Mouse (Mus musculus) adrenal gland, postnatal 10 days (tissue): ENCODE results near the gene Gbp6. TPM values are rescaled to one million over a fixed set of nuclear protein-coding genes. Genes with fewer than 3 reads are reported as not detected.
"Not testable (repeated sequence)": the region's sequence is repeated elsewhere in the genome, so short reads cannot be mapped to it uniquely, and the experiment has no call there.

Experiments used
- DNase-seq: peaks from one replicate; pipeline ENCODE4 v3.0.0; 2021; ENCODE audit warnings: mixed read lengths
- long read RNA-seq, 2 experiments: library from polyadenylated mRNA; stranded (forward); transcript quantifications; one replicate each; pipeline ENCODE4 v2.0.0; 2021
- total RNA-seq, 2 experiments: library from RNA; stranded (reverse); gene quantifications; 2 replicates each; pipeline ENCODE4 v1.2.3; 2021

The Gbp6 gene
- total RNA-seq = 1 to 10 TPM; 6.3 to 7.6 TPM
- long read RNA-seq, experiment 1, partial matches to known transcripts = 1 of 7 reads
- long read RNA-seq, experiment 1, other reads (novel, unspliced or antisense) = 2 of 7 reads
- long read RNA-seq, experiment 2, partial matches to known transcripts = 0 of 2 reads
- long read RNA-seq, experiment 2, other reads (novel, unspliced or antisense) = 0 of 2 reads

DNA sequence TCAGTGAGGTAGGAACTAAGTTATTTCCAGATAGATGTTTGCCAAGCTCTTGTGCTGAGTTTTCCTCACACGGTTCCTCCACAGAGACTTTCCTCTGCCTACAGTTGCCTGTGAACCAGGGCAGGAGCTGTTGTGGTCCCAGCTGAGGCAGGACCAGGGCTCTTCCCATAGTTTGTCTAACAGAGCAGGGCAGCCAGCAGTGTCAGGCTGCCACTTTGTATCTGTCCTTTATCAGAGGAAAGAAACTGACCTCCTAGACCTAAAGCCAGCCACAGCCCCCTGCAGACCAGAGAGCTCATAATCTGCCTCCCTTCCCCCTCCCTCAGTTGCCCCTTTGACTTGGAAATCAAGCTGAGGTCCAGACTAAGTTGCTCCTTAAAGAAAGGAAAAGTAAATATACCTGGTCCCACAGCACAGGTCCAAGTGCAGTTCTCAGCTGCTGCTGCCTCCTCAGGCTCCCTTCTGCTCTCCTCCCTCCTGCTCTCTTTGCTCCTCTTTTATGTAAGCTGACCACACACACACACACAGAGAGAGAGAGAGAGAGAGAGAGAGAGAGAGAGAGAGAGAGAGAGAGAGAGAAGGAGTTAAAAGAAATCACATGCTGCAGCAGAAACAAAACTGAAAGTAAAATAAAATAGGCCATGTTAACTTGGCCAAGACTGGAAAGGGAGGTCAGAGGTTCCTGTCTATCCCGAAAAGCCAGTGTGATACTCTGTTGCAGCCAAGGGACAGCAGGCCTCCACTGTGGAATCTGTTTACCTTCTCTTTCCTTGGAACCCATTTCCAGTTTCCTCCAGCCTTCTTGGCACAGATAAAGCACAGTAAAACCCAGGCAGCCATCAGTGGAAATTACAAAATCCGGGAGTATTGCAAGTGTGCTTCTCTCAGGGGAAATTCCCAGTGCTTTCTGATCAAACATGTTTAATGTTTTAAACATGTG, at the start of gene Gbp6, which contains the start of gene Gm43302:
TSS of gene Gbp6 (minus strand) at position 473 of the 940 bp plus-strand sequence.
TSS of gene Gm43302 (minus strand) at position 470 of the 940 bp plus-strand sequence.
- DNase-seq = peak; percentile 53

DNA sequence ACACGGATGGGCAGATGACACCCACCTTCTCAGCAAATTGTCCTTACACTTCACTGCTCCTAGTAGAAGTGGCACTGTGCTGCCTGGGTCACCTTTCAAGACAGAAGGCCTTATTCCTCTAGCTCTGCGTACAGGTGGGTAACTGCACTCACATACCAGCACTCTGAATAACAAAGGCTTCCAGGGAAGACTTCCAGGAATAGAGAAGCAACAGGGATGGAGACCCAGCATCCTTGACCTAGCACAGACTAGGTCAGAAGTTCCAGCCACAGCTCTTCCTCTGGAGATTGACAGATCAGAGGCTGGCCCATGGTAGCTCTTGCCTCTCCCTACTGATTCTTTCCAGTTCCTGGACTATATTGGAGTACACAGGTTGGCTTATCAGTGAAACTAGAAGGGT, 47.8 kb upstream of the Gbp6 start:
- no peak for DNase-seq

DNA sequence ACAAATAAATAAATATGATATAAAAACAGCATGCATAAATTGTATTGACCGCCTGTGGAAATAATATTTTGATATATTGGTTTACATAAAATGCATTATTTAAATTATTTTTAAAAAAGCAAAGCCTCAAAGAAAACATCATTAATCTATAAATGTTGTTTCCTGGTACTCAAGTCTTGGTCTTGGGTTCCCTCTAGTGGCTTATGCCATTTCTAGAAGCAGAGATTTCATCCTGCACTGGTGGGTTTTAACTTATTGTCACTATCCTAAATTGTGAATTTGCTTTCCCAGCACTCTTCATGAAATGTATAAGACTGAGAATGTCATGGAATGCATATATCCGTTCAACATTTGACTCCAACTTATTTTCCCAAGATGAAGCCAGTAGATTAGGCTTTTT, 29.0 kb upstream of the Gbp6 start:
- DNase-seq = peak; percentile 16

DNA sequence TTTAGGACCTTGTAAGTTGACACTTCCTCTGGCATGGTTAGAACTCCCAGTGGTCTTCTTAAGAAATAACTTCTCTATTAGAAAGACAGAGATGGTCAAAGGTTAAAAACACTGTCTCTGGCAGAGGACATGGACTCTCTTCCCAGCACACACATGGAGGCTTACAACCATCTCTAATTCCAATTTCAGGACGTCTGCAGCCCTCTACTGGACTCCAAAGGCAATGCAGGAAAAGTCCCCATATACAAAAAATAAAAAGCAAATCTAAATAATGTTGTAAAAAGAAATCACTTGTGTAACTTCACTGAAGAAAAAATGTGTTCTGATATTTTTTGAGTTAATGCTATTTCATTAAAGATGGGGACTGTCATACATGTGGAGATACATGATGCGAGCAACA, 17.4 kb upstream of the Gbp6 start:
- no peak for DNase-seq

DNA sequence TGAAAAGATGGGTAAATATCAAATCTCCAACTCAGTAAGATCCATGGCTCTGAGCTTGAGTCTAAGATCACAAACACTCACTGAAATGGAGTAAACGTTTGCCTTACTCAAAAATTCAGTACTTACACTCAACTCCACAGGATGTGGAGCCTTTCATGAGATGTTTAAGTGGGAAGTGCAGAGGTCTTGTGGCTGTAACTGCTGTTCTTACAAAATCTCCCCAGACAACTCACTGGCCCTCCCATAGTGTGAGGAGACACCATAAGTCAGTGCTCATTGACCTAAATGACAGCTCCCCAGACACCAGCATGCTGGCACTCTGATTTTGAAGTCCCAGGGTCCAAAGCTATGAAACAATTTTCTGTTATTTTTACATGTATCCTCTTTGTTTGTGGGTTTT, 15.7 kb upstream of the Gbp6 start:
- DNase-seq = not testable (repeated sequence)

DNA sequence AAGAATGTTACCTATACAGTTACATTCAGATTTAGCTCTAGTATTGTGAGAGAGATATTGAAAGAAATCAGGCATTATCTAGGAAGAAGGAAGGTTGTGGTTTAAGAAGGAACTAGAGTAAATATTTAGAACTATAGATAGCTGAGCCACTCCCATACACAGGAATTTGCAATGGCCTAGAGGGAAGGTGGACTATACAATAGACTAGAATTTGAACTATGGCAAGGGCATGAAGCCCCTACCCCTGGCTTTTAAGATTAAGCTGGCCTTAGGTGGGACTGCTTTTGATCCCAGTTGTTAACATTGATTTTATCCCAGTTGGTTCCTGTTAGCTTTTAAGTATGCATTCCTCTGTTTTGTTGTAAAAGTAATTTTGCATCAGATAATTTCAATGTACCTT, 13.4 kb upstream of the Gbp6 start:
- DNase-seq = not testable (repeated sequence)

DNA sequence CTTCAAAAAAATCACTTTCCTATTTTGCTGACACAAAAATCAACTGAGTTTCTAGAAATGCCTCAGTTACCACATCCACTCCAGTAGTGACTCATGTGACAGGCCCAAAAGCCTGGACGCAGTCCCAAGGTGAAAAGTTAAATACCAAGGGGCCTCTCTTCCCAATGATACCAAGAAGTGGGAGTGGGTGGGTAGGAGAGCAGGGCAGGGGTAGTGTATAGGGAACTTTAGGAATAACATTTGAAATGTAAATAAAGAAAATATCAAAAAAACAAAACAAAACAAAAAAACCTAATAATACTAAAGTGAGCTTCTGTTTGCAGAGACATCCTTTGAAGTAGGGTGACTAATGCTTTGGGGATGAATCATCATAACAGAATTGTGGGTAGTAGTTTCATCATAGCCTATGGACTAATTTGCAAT, 12.7 kb upstream of the Gbp6 start:
- peak; percentile 31 for DNase-seq

DNA sequence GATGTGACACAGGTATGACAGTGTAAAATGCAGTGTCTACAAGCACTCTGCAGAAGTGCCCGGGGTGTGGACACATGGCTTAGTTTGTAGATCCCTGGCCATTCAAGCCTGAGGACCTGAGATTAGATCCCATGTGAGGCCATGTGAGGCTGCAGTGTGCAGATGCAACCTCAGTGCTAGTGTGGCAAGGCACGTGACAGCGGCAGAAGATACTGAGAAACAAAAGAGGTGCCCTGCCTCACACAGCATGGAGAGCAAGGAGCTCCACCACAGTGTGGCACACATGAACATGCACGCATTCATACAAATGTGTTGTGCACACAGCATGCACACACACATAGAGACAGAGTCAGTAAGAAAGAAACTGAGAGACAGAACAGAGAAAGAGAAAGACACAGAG, 12.2 kb upstream of the Gbp6 start:
- DNase-seq = not testable (repeated sequence)

DNA sequence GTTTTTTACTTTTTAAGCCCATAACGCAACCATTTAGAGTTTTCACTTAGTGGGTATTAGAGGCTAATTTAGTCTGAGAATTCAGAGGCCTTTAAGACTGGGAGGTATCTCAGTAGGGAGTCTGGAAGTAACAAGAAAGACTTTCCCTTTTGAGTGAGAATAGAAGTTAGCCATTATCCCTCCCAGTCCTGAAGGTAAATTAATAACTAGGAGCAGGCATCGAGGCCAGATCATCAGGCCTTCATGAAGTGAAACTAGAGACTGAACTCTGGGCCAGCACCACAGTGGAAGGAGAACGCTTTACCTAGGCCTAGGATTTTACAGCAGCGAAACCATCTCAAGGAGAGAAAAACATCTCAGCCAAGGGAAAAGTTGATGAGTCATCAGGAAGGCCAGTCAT, 8.5 kb upstream of the Gbp6 start:
- DNase-seq = no peak

DNA sequence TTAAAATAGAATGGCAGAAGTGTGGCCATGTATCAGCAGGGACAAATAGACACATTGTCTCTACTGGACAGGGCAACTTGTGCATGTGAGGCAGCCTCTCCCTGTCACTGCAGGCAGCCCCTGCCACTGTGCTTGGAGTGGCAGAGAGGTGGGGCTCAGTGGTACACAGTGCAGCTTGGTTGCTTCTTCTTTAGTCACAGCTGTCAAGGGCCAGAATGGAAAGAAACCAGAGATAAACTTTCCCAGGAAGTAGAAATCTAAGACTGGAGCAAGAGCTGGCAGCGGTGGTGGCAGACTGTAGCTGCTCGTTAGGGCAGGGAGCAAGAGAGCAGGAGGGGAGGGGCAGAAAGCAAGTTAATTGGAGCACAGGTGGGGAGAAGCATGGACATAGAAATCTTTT, 8.0 kb upstream of the Gbp6 start:
- DNase-seq = no peak

DNA sequence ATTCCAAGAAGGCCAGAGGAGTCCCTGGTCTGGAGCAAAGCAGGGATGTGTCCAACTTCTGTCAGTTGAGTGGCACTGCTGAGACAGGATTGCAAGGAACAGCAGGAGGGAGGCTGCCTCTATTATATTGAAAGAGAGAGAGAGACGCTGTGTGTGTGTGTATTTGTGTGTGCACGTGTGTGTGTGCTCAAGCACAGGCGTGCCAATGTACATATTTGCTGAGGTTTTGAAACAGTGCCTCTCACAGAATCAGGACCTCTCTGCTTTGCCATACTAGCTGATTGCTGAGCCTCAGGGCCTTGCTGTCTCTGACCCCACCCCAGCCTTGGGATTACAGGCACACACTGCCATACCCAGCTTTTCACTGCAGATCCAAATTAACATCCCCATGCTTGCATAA, 2.2 kb upstream of the Gbp6 start:
- DNase-seq = no peak

DNA sequence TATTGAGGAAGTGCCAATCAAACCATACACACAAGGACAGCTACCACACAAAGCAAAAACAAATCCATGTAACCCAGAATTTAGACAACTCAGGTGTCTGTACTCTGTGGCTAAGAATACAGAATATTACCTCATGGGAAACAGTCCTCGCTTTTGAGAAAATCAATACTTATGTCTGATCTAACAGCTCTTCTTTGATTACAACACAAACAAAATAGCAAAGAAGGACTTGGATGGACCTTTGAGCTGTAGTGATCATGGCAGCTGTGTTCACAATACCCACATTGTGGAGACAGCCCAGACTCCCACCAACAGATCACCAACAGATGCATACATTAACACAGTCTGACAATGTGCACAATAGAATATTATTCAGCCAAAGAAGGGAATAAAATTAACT, 1.0 kb downstream of the Gbp6 start:
- no peak for DNase-seq

DNA sequence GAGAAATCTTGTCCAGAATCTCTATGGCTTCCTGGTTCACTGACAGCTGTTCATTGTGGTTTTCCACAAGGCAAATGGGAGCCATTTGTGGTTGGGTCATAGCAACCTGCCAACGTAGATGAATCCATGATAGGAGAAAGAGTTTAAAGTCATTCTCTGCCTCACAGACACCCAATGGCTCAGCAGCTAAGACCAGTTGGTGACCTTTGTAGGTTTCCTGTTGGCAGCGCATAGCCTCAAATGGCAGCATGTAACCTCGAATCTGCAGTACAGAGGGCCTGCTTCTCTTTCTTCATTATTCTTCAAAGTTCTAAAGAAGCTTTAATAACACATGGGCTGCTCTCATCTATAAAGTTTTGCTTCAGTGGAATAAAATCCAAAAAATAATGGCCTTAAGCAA, 2.6 kb downstream of the Gbp6 start:
- not testable (repeated sequence) for DNase-seq

DNA sequence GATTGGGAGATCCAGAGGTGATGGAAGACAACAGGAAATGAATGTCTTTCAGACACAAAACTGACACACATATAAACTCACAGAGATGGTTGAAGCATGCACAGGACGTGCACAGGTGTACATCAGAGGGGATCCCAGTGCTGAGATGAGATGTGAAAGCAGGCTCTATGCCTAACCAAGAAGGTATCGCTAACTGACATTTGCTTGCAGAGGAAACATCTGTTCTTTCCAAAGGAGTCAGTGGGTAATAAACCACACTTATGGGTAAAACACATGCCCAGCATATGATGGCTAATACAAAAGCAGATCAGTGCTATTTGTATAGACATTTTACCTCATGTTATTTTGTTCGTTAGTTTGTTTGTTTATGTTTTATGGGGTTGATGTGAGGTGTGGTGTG, 32.8 kb downstream of the Gbp6 start:
- not testable (repeated sequence) for DNase-seq

DNA sequence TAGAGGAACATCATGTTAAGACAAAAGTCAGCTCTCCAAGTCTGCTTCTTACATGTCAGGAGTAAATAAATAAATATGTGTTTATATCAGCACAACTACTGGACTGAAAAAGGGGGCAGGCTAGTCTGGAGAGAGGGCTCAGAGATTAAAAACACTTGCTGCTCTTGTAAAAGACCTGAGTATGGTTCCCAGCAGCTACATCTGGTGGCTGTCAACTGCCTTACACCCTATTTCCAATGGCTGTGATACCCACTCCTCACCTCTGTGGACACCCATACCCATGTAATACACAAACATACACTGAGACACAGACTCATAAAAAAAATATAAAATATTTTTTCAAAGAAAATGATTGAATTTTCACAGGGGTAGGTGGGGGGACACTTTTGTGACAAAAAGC, 41.0 kb downstream of the Gbp6 start:
- no peak for DNase-seq

DNA sequence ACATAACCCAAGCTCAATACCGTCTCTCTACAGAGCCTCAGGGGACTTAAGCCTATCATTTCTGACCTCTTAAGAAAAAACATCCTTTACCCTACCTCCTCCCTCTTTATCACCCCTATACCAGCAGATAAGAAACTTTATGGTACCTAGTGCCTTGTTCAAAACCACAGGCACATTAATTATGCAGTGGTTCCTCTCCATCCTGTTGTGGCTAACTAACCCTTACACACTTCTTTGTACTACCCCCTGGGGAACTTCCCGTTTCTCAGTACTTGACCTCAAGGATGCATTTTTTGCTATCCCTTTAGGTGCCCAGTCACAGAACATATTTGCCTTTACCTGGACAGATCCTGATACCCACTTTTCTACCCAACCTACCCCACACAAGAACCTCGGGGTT, 48.8 kb downstream of the Gbp6 start:
- DNase-seq = not testable (repeated sequence)

DNA sequence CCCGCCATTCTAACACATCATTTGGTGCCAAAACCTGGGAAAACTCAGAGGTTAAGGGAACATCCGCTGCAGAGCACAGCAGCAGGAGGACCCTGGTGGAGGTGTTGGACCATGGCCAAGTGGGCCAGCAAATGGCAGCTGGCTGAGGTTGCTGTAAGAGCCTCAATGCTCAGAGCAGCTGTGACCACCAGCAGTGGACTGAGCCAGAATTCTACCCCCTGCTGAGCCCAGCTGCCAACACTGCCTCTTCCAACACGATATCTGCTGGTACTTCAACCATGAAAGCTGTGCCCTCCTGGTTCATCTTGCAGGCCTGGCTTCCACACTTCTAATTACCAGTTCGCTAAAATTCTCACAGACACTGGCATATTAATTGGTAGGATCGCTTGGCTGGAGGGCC, 52.5 kb downstream of the Gbp6 start:
- DNase-seq = not testable (repeated sequence)

DNA sequence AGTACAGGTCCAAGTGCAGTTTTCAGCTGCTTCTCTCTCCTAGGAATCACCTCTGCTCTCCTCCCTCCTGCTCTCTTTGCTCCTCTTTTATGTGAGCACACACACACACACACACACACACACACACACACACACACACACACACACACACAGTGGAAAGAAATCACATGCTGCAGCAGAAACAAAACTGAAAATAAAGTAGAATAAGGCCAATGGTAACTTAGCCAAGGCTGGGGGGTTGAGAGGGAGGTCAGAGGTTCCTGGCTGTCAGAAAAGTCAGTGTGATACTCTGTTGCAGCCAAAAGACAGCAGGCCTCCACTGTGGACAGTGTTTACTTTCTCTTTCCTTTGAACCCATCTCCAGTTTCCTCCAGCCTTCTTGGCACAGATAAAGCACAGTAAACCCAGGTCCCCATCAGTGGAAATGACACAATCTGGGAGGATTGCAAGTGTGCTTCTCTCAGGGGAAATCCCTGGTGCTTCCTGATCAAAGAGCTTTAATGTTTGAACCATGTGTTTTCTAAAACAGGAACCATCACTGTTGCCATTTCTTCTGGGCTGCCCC, 53.9 kb downstream of the Gbp6 start, which contains the start of gene Gbp10:
TSS of gene Gbp10 (minus strand) at position 51 of the 565 bp plus-strand sequence.
- DNase-seq = peak; percentile 19

DNA sequence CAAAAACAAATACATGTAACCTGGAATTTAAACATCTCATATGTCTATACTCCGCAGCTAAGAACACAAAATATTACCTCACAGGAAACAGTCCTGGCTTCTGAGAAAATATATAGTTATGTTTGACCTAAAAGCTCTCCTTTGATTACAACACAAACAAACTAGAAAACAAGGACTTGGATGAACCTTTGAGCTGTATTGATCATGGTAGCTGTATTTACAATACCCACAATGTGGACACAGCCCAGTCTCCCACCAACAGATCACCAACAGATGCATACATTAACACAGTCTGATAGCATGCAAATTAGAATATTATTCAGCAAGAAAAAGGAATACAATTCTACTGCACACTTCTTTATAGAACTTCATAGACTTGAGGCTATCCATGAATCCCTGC, 55.1 kb downstream of the Gbp6 start:
- not testable (repeated sequence) for DNase-seq

DNA sequence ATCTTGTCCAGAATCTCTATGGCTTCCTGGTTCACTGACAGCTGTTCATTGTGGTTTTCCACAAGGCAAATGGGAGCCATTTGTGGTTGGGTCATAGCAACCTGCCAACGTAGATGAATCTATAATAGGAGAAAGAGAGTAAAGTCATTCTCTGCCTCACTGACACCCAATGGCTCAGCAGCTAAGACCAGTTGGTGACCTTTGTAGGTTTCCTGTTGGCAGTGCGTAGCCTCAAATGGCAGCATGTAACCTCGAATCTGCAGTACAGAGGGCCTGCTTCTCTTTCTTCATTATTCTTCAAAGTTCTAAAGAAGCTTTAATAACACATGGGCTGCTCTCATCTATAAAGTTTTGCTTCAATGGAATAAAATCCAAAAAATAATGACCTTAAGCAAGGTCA, 57.5 kb downstream of the Gbp6 start:
- DNase-seq = not testable (repeated sequence)
